Mouse (Mus musculus) activated CD4-positive, CD25-positive, alpha-beta regulatory T cell (primary cell): ENCODE data around the gene Khdc3. TPM values are rescaled to one million over a fixed set of nuclear protein-coding genes. Genes with fewer than 3 reads are reported as not detected.

Source experiments
- polyA plus RNA-seq, 2 experiments: library from polyadenylated mRNA; unstranded; fragments of 100-300 nt; shearing (Covaris generic); gene quantifications; one replicate each; pipeline ENCODE4 v1.2.1; 2017

The Khdc3 gene
- polyA plus RNA-seq: 1 to 10 TPM in 1 of 2 experiments, under 1 TPM in 1; 0.95 to 1.4 TPM

DNA sequence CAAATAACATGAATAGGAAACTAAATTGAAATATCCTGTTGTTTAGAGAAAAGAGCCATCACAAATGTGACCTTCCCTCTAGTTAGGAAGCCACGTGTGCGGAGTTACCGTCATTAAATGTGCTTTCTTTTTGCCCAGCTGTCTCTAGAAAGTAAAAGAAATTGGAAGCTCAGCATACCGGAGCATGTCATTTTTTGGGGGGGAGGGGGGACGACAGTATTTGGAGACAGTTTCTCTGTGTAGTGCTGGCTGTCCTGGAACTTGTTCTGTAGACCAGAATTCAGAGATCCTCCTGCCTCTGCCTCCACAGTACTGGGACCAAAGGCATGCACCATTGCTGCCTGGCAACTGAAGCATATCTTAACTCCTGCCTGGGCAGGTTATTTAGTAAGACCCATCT is at the start of gene Khdc3:
Khdc3 (plus strand) TSS at position 301 of the 400 bp plus-strand sequence.

GRCm38 (mm10) chr9:73102181-73102580 is 545 bp downstream of the Khdc3 start, which contains the start of gene Gm20509:
Gene Gm20509 (plus strand): TSS chr9:73102470.

GRCm38 (mm10) chr9:73112919-73113906 is 11.6 kb downstream of the Khdc3 start, which contains the start of gene Rsl24d1:
Gene Rsl24d1 (plus strand): TSS chr9:73113426.

Other genes starting within 250 kb of the Khdc3 start
- gene Pygo1, start 176.2 kb upstream of the Khdc3 start, polyA plus RNA-seq: under 1 TPM in 1 of 2 experiments, not detected in 1; 0.04 TPM
- gene Dyx1c1, start 143.1 kb upstream of the Khdc3 start, polyA plus RNA-seq: 1 to 10 TPM; 3.0 to 4.4 TPM
- gene Gm44503, start 143.0 kb upstream of the Khdc3 start, polyA plus RNA-seq: not detected
- gene Ccpg1os, start 116.5 kb upstream of the Khdc3 start, polyA plus RNA-seq: 1 to 10 TPM; 4.3 to 5.7 TPM
- 10 to 100 TPM; 61.3 to 96.4 TPM for gene Ccpg1, start 116.4 kb upstream of the Khdc3 start, polyA plus RNA-seq
- gene Pigb, start 61.5 kb upstream of the Khdc3 start, polyA plus RNA-seq: 10 to 100 TPM; 21.3 to 23.2 TPM
- gene Rab27a, start 57.0 kb upstream of the Khdc3 start, polyA plus RNA-seq: 10 to 100 TPM; 53.4 to 64.9 TPM
- gene Gm20509, start 634 bp downstream of the Khdc3 start, polyA plus RNA-seq: not detected
- gene Rsl24d1, start 11.6 kb downstream of the Khdc3 start, polyA plus RNA-seq: 10 to 100 TPM; 75.9 to 85.6 TPM